Mouse (Mus musculus) v-Abl transformed pro-B cells (cell line): ENCODE results near the gene Olfr50.

Experiments used
- in situ Hi-C, 2 experiments: fragments of 400-800 bp; cut with MboI; formaldehyde crosslinking; loops; one replicate each; pipeline ENCODE4 v1.15.1; 2025; ENCODE audit not compliant: unreplicated experiment in 2 of 2

The Olfr50 gene

DNA sequence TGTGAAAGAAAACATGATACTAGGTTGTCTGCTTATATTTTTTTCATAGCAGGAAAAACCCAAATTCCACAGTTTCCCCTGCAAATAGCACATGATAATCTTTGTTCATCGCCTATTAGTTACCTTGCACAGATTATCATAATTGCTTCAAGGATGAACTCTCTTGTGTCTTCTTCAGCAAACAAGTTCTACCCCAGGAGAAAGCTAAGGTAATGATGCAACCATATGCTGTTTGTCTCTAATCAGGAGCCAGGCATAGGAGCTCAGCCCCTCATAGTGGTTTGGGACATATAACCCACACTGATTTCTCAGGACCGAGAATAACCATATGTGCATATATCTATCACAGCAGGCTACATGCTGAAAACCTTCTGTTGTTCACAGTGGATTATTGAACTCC, at the start of gene Olfr50:
TSS of gene Olfr50 (plus strand) at position 301 of the 400 bp plus-strand sequence.
- in situ Hi-C loops, result no loop called here

DNA sequence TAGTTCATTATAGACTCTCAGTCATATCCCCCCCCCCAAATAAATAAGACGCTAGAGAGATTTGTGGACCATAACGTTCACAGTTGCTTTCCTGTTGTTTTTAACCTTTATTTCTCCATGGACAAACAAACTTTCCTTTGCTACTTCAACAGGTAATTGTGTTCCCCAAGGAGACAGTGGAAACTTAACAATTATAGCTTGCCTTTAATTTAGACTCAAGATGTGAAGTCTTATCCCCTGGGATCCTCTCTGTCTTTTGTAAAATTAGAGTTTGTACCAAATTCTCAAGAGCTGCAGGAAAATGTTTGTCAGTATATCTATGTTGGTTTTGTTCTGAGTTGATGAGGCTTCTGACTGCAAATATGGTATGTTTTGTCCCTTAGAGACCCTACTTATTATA, 6.4 kb upstream of the Olfr50 start, which contains the start of gene Olfr348:
TSS of gene Olfr348 (plus strand) at position 301 of the 400 bp plus-strand sequence.
- in situ Hi-C loops, result no loop called here

DNA sequence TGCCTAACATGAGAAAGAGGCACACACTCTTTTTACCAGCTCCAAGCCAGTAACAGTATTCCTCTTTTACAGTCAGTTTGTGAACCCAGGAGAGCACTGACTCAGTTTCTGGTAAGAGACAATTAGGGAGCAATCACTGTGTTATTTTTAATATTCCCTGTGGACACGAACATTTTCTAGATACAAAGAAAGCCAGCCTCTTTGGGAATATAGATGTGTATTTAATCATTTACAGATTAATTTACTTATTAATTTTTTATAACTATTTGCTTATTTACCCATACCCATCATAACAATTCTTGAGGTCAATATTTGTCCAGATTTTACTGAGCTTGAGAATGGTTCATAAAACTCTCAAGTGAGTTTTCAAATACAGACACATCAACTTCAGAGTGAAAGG, 26.6 kb downstream of the Olfr50 start, which contains the start of gene Olfr3:
TSS of gene Olfr3 (minus strand) at position 101 of the 400 bp plus-strand sequence.
- in situ Hi-C loops, result no loop called here

DNA sequence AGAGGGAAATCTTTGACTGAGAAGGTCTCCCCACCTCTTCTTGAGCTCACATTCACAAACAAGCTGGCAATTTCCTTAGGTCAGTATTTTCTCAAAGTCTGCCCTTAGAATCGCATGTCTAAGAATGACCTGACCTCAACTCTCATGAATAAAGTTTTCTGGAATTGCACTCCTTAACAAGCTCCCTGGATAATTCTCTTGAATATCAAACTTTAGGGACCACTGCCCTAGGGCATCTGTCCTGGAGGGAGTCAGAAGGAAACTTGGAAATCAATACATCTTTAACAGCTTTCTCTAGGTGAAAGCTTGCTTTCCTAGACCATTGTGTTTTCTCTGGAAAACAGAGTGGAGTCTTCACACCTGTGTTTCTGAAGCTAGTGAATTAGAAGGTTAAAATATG, 55.7 kb downstream of the Olfr50 start, which contains the start of gene Olfr350:
TSS of gene Olfr350 (plus strand) at position 301 of the 400 bp plus-strand sequence.
- in situ Hi-C loops, result no loop called here
